ENCODE assay signal across 20 mouse cellular contexts in the genomic region with DNA sequence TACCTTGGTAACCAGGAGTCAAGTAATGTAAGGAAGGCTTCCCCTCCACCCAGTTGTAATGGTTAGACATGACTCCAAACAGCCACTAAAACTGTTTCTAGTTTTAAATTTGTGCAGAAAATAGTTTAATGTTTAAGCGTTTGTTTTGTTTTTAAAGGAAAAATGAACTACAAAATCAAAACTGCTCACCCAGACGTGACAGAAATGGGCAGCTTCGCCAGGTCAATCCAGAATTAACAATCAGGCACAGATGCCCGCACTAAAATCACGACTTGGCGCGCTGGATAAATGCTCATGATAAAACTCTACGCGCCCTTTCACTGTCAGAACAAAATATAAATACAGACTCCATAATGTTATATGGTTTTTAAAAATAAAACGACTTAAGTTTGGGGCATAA.
DNase-seq lines count a peak whose midpoint lies in the region; TF ChIP-seq lines count a peak whose summit lies in the region.
"Had no signal": no experiment of that assay in that cellular context is flagged by ENCODE, and none has a peak within 500 bp of the region (broad histone marks: within the 10 kb centered on the region; RNA-seq: fewer than 3 reads in every experiment).

No protein-coding gene starts in this region.

- peaks cover 30% of the 10 kb centered on the region for H3K4me1 ChIP-seq in kidney, adult 2 months (ENCODE audit: control insufficient read depth, insufficient read depth, low read length)

- peak overlapping the region; percentile 75; the same call in 1 of the 2 replicates for H3K4me3 ChIP-seq in kidney, adult 2 months (ENCODE audit: insufficient read depth, low read depth, low read length)
- H3K4me3 ChIP-seq: forebrain, embryonic 10.5 days; forebrain, embryonic 13.5 days; heart, embryonic 12.5 days; heart, embryonic 15.5 days had no signal

- 41% methylated on average over 10 of the region's 10 CpGs for WGBS in kidney, adult 2 months

- no peak overlapping the region for H3K27ac ChIP-seq in kidney, adult 2 months (ENCODE audit: insufficient read depth, low read depth, low read length)
- H3K27ac ChIP-seq: forebrain, embryonic 10.5 days; forebrain, embryonic 13.5 days; heart, embryonic 15.5 days; hindbrain, embryonic 14.5 days had no signal

- no peaks in the 10 kb centered on the region for H3K27me3 ChIP-seq in kidney, adult 2 months (replicated peaks; ENCODE audit: control insufficient read depth, insufficient read depth, low read length)
- H3K27me3 ChIP-seq: forebrain, embryonic 13.5 days; heart, embryonic 12.5 days; heart, embryonic 15.5 days had no signal

- no peak for TF ChIP-seq CTCF in kidney, adult 2 months (conservative IDR thresholded peaks at IDR 0.05; ENCODE audit: insufficient read depth, insufficient read length, low read depth, low read length)

- no peaks in the 10 kb centered on the region for H3K36me3 ChIP-seq in kidney, adult 2 months (ENCODE audit: control insufficient read depth, insufficient read depth, low read length)
- H3K36me3 ChIP-seq: forebrain, embryonic 10.5 days; heart, embryonic 12.5 days; heart, embryonic 15.5 days had no signal

- TF ChIP-seq POLR2A in kidney, adult 2 months (IDR thresholded peaks at IDR 0.05; ENCODE audit: low read depth, low read length), result no peak

- peak; percentile 68 for DNase-seq in heart, adult 11 months
- DNase-seq in heart, adult 9 months (ENCODE audit: low spot score in 2 of 2), result no peak
- DNase-seq in kidney, adult 2 months, result peak; percentile 83
- no peak for DNase-seq in kidney, postnatal 4 days
- peak; percentile 36 for DNase-seq in kidney, postnatal 14 days
- DNase-seq in cerebellum, postnatal 25 days, result no peak
- DNase-seq: adrenal gland, adult 8-10 months; adrenal gland, postnatal 25 days; cerebellum, adult 11-12 months; cerebellum, adult 8-10 months; cerebellum, postnatal 10 days; gastrocnemius, postnatal 10 days; gastrocnemius, postnatal 36 days; heart, postnatal 10 days; heart, postnatal 36 days had no signal

Comparison
In these comparisons a context has a peak if more than half of its experiments do, and no peak if none do; other contexts are left out.
1. DNase-seq: peak in heart, adult 11 months (single experiment), kidney, adult 2 months (single experiment) and kidney, postnatal 14 days (single experiment); none in heart, adult 9 months (0 of 2), kidney, postnatal 4 days (0 of 2) and cerebellum, postnatal 25 days (0 of 2).